Mouse (Mus musculus) ES-E14 (cell line): ENCODE results near the gene 2900011O08Rik.

Source experiments
- CHD2 ChIP-seq: IDR thresholded peaks from 2 replicates; pipeline ENCODE4 v1.6.1; 2014; ENCODE audit warnings: mild to moderate bottlenecking, low read depth, low read length, inconsistent platforms
- HCFC1 ChIP-seq: IDR thresholded peaks from 2 replicates; pipeline ENCODE4 v1.6.1; 2012; ENCODE audit warnings: low read length, inconsistent platforms, borderline replicate concordance; ENCODE audit not compliant: insufficient read depth
- ZNF384 ChIP-seq: IDR thresholded peaks from 2 replicates; pipeline ENCODE4 v1.6.1; 2012; ENCODE audit warnings: low read depth, low read length, inconsistent platforms

DNA sequence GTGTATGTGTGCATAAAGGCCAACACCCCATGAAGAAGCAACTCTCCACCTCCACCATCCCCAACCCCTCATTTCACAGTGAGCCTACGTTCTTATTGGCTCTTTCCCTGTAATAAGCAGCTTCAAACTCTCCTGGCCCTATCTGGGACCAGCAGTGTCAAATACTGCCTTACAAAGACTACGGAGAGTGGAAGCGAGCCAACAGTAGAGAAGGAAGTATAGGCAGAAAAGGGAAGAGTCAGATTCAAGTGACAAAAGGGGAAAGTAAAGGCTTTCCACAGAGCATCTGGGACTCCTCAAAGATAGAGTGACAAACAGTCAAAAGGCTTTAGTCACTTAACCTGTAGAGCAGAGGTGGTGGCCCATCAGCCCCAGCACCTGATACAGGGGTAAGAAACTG is 126.3 kb downstream of the 2900011O08Rik start:
- no peak for TF ChIP-seq ZNF384
- TF ChIP-seq HCFC1, result no peak
- no peak for TF ChIP-seq CHD2
